Mouse (Mus musculus): ENCODE data around the gene Dhx8.

DNA sequence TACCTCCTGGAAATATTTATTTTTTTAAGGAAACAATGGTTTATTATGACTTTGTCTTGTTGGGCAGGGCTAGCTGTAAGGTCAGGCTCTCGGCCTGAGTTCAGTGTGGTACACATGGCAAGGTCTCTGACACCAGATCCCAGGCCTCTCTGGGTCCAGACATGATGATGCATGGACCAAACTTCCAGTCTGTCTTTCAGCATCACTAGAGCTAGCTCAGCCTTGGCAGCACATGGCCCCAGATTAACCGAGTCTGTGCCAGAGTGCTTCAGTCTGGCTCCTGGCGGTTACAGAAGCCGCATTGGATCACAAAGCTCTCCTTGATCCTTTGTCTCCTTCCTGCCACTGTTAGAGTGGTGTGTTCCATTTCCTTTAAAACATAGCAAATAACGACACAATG is 34.6 kb downstream of the Dhx8 start:
- TF ChIP-seq CTCF (conservative IDR thresholded peaks at IDR 0.05; ENCODE audit: low read length) (no peak), POU5F1 (IDR thresholded peaks at IDR 0.05; ENCODE audit: borderline replicate concordance, low read length) (no peak)
